Mouse (Mus musculus): Measurements from ENCODE around the gene Gm37240. TPM values are rescaled to one million over a fixed set of nuclear protein-coding genes. Genes with fewer than 3 reads are reported as not detected.

Gm37240 gene
- polyA plus RNA-seq, 1 experiment from 2014 or later = 14.9 TPM

DNA sequence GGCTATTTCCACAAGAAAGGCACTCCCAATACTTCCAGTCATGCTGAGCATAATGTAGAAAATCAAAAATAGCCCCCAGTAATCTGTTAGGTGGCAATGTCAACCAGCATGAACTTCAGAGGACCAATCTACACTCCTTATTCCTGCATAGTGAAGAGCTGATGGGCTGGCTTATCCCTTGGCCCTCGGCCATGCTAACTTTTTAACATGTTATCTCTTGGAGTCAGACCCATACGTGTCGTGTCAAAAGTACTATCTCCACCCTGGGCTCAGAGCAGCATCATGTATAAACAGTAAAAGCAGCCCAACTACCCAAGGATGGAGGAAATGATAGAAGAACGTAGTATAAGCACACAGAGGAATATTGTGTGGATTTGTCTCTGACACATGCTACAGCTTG, 1416.2 kb downstream of the Gm37240 start:
- Histone ChIP-seq H3K9me3 (no peaks in the 10 kb centered on the region), H3K9ac (no peak overlapping the region), H3K27me3 (0 out of 2 replicates have a peak, but pooled peaks cover 3% of the 10 kb centered on the region), H3K4me2 (no peak overlapping the region), H3K27ac (no peak overlapping the region), H3K4me1 (peaks cover 31% of the 10 kb centered on the region), H3K36me3 (no peaks in the 10 kb centered on the region), H3K4me3 (no peak overlapping the region)
- 85% methylated on average over 4 of the region's 4 CpGs for WGBS
- ATAC-seq (ENCODE audit: insufficient number of reproducible peaks, low FRiP score, low TSS enrichment, low read depth) = no peak

DNA sequence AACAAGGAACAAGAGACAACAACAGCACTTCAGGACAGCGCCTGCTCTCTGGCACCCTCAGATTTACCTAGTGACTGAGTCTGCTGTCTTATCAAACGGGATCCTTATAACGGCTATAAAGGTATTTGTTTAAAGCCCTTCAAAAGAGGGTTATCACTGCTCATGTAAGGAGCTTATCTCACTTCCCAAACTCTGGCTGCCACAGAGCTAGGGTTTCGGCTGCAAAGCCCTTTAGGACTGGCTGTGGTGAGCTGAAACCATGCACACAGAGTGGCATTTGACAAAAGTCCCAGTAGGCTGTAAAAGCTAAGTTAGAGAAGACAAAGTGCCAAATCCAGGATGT, 1419.2 kb downstream of the Gm37240 start:
- Histone ChIP-seq H3K9ac (no peak overlapping the region), H3K36me3 (no peaks in the 10 kb centered on the region), H3K9me3 (no peaks in the 10 kb centered on the region), H3K4me2 (no peak overlapping the region), H3K4me3 (no peak overlapping the region), H3K27ac (no peak overlapping the region), H3K4me1 (peaks cover 12% of the 10 kb centered on the region), H3K27me3 (no peaks in the 10 kb centered on the region)
- 56% methylated on average over 4 of the region's 4 CpGs for WGBS
- ATAC-seq (ENCODE audit: insufficient number of reproducible peaks, low FRiP score, low TSS enrichment, low read depth) = no peak

- Histone ChIP-seq H3K27ac (no peak overlapping the region), H3K9ac (no peak overlapping the region), H3K36me3 (no peaks in the 10 kb centered on the region), H3K4me3 (no peak overlapping the region), H3K4me1 (peaks cover 7% of the 10 kb centered on the region), H3K9me3 (no peaks in the 10 kb centered on the region), H3K27me3 (no peaks in the 10 kb centered on the region), H3K4me2 (no peak overlapping the region)
- 57% methylated on average over 10 of the region's 10 CpGs for WGBS
- no peak for ATAC-seq (ENCODE audit: insufficient number of reproducible peaks, low FRiP score, low TSS enrichment, low read depth)
These were observed 1419.8 kb downstream of the Gm37240 start for GRCm38 (mm10) chr3:84467419-84468110.

DNA sequence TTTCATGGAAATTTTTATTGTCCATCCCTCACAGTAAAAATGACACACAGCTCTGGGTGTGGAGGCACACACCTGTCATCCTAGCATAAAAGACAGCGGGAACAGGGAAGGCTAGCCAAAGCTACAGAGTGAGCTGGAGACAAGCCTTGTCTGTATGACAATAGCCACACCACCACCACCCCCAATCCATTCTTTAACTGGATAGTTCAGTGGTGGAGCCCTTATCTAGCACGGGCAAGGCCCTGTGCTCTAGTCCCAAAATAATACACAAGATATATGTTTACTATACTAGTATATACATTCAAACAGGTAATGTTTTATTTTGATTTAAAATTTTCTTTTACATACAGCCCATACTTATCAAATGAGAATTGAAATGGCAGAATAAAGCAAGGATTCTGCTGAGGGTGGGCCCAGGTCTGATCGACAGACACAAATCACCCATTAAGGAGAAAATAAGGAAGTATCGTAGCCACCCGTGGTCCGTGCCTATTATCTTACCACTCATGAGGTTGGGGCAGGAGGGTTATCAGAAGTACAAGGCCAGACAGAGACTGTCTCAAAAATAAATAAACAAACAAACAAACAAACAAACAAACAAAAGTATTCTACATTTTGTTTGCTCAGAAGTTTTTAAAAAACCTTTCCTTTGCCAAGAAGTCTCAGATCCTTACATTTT, 1421.4 kb downstream of the Gm37240 start:
- H3K9me3 ChIP-seq = no peaks in the 10 kb centered on the region
- peaks cover 13% of the 10 kb centered on the region for H3K4me1 ChIP-seq
- H3K27ac ChIP-seq = no peak overlapping the region
- H3K36me3 ChIP-seq = no peaks in the 10 kb centered on the region
- H3K9ac ChIP-seq = no peak overlapping the region
- no peak for ATAC-seq (ENCODE audit: insufficient number of reproducible peaks, low FRiP score, low TSS enrichment, low read depth)
- H3K4me2 ChIP-seq = no peak overlapping the region
- no peaks in the 10 kb centered on the region for H3K27me3 ChIP-seq
- 79% methylated on average over 6 of the region's 6 CpGs for WGBS
- H3K4me3 ChIP-seq = no peak overlapping the region

DNA sequence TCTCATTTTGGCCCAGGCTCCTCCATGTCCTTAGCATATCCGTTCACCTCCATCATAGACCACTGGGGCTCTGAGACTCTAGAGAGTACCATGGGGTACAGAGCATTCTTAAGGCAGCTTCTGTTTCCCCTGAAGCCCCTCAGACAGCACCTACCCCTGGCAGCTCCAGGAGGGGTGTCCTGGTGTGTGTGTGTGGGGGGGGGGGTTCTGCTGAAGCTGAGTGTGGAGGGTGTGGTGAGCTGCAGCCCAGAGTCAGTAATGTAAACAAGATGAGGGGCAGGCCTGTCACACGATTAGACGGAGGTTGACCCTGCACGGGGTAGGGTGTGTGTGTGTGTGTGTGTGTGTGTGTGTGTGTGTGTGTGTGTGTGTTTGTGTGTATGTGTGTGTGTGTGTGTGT, 1425.6 kb downstream of the Gm37240 start:
- 27% methylated on average over 4 of the region's 4 CpGs for WGBS
- ATAC-seq (ENCODE audit: insufficient number of reproducible peaks, low FRiP score, low TSS enrichment, low read depth) = no peak
- Histone ChIP-seq H3K36me3 (no peaks in the 10 kb centered on the region), H3K27ac (no peak overlapping the region), H3K4me3 (no peak overlapping the region), H3K27me3 (no peaks in the 10 kb centered on the region), H3K9me3 (no peaks in the 10 kb centered on the region), H3K4me1 (peaks cover 15% of the 10 kb centered on the region), H3K9ac (no peak overlapping the region), H3K4me2 (no peak overlapping the region)

GRCm38 (mm10) chr3:84460952-84461351, 1426.4 kb downstream of the Gm37240 start:
- no peak overlapping the region for H3K4me2 ChIP-seq
- 24% methylated on average over 12 of the region's 12 CpGs for WGBS
- no peak overlapping the region for H3K9ac ChIP-seq
- H3K36me3 ChIP-seq = no peaks in the 10 kb centered on the region
- no peak overlapping the region for H3K4me3 ChIP-seq
- no peaks in the 10 kb centered on the region for H3K27me3 ChIP-seq
- ATAC-seq (ENCODE audit: insufficient number of reproducible peaks, low FRiP score, low TSS enrichment, low read depth) = no peak
- H3K27ac ChIP-seq = no peak overlapping the region
- H3K4me1 ChIP-seq = peaks cover 15% of the 10 kb centered on the region
- H3K9me3 ChIP-seq = no peaks in the 10 kb centered on the region

DNA sequence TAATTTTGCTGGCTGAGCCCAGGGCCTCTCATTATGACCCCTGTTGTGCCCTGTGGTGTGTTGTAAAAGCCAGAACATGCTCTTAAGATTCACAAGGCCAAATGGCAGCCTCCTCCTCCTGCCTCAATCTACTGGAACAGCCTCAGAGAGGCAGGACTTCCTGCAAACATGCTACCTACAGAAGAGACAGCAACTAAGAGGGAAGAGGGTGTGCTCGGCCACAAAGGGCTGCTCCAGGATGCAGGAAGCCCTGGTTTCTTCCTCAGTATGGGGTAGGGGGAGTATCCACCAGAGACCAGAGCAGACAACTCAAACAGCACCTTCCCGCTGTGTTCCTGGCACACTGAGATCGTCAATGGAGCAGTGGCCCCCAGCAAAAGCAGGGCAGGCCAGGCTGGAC, 1426.8 kb downstream of the Gm37240 start:
- Histone ChIP-seq H3K4me2 (no peak overlapping the region), H3K9me3 (no peaks in the 10 kb centered on the region), H3K4me1 (peaks cover 15% of the 10 kb centered on the region), H3K9ac (no peak overlapping the region), H3K27me3 (no peaks in the 10 kb centered on the region), H3K27ac (no peak overlapping the region), H3K36me3 (no peaks in the 10 kb centered on the region), H3K4me3 (no peak overlapping the region)
- no peak for ATAC-seq (ENCODE audit: insufficient number of reproducible peaks, low FRiP score, low TSS enrichment, low read depth)
- WGBS = 34% methylated on average over 3 of the region's 3 CpGs

GRCm38 (mm10) chr3:84455733-84456417, 1431.4 kb downstream of the Gm37240 start:
- no peak overlapping the region for H3K4me2 ChIP-seq
- no peak overlapping the region for H3K9ac ChIP-seq
- H3K27ac ChIP-seq = no peak overlapping the region
- no peaks in the 10 kb centered on the region for H3K27me3 ChIP-seq
- no peaks in the 10 kb centered on the region for H3K36me3 ChIP-seq
- no peak overlapping the region for H3K4me3 ChIP-seq
- H3K4me1 ChIP-seq = peaks cover 6% of the 10 kb centered on the region
- H3K9me3 ChIP-seq = no peaks in the 10 kb centered on the region
- WGBS = 59% methylated on average over 12 of the region's 12 CpGs
- ATAC-seq (ENCODE audit: insufficient number of reproducible peaks, low FRiP score, low TSS enrichment, low read depth) = no peak

DNA sequence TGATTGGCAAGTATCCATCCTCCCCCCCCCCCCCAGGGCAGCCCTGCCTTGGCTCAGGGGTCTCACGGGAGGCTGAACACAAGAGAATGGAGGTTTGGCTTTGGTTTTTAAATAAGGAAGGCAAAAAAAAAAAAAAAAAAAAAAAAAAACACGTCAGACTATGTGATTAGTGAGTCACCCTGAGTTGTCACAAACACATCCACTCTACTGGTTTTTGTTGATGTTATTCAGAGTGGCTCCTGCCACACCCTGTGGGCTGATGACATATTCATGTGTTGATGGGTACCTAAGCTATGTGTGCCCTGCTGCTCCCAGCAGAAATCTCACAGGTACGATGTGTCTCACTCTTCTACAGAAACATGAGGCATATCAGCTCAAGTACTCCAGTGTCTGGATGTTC, 1436.7 kb downstream of the Gm37240 start:
- Histone ChIP-seq H3K4me1 (peaks cover 21% of the 10 kb centered on the region), H3K4me3 (no peak overlapping the region), H3K27ac (no peak overlapping the region), H3K36me3 (no peaks in the 10 kb centered on the region), H3K9ac (no peak overlapping the region), H3K9me3 (no peaks in the 10 kb centered on the region), H3K27me3 (no peaks in the 10 kb centered on the region; the same call in 1 of the 2 replicates), H3K4me2 (no peak overlapping the region)
- WGBS = 72% methylated on average over 3 of the region's 3 CpGs
- ATAC-seq (ENCODE audit: insufficient number of reproducible peaks, low FRiP score, low TSS enrichment, low read depth) = no peak

DNA sequence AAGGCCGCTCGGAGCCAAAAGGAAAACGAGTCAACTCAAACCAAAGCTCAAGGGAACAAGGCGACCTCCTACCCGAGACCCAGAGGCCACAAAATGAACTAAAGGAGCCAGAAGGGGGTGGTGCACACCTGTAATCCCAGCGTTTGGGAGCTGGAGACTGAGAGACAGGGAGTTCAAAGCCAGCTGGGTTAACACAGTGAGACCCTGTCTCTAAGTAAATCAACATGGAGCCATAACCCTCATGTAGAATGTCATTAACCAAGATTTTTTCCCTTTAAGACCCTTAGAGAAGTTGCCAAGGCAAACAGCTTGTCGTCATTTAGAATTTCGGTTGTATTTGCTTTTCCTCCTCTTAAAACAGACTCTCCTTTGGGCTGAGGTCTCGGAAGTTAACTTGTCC, 1438.3 kb downstream of the Gm37240 start:
- Histone ChIP-seq H3K4me2 (no peak overlapping the region), H3K4me3 (no peak overlapping the region), H3K9me3 (no peaks in the 10 kb centered on the region), H3K4me1 (peaks cover 21% of the 10 kb centered on the region), H3K9ac (no peak overlapping the region), H3K36me3 (no peaks in the 10 kb centered on the region), H3K27me3 (no peaks in the 10 kb centered on the region; the same call in 1 of the 2 replicates), H3K27ac (no peak overlapping the region)
- WGBS = 51% methylated on average over 9 of the region's 9 CpGs
- ATAC-seq (ENCODE audit: insufficient number of reproducible peaks, low FRiP score, low TSS enrichment, low read depth) = no peak

DNA sequence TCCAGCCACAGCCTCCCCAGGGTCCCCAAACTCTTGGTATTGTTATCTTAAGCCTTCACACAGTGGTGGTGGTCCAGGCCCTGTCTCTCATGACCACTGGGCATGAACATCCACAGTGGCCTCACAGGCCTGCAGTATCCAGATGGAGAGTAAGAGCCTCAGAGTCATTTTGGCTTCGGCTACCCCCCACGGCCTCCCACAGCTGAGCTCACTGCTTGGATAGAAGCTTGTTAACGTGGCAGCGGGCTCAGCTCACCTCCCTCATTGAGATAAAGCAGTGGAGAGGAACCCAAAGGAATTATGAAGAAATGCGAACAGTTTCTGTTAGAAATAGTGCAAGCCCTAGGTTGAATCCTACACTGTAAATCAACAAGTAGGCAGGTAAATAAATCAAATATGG, 1439.5 kb downstream of the Gm37240 start:
- Histone ChIP-seq H3K4me1 (peaks cover 21% of the 10 kb centered on the region), H3K4me3 (no peak overlapping the region), H3K4me2 (no peak overlapping the region), H3K9me3 (no peaks in the 10 kb centered on the region), H3K36me3 (no peaks in the 10 kb centered on the region), H3K27ac (no peak overlapping the region), H3K27me3 (no peaks in the 10 kb centered on the region; the same call in 1 of the 2 replicates), H3K9ac (no peak overlapping the region)
- ATAC-seq (ENCODE audit: insufficient number of reproducible peaks, low FRiP score, low TSS enrichment, low read depth) = no peak
- WGBS = 54% methylated on average over 5 of the region's 5 CpGs

All from limb, embryonic 15.5 days (tissue).